Mouse (Mus musculus) megakaryocyte progenitor cell, adult 5-6 weeks (primary cell): ENCODE measurements around the gene Plin1. TPM values are rescaled to one million over a fixed set of nuclear protein-coding genes. Genes with fewer than 3 reads are reported as not detected.

Source experiments
- ATAC-seq: replicated peaks from 2 replicates; pipeline ENCODE4 v1.8.0; 2016; ENCODE audit warnings: mild to moderate bottlenecking, moderate TSS enrichment, inconsistent platforms; ENCODE audit not compliant: poor library complexity
- total RNA-seq, 2 experiments: library from RNA; stranded (forward) in 1 of 2; stranded (reverse) in 1 of 2; fragments of 157-497, 149-512 nt in 1 of 2; fragments of 200-1000 nt in 1 of 2; gene quantifications; 2 replicates each; pipeline versions ENCODE4 v1.2.3 to v1.2.4; 2015 to 2017

Gene Plin1
- not detected in 2 replicates for total RNA-seq (2015)
- total RNA-seq (2017), result not detected in 2 replicates

DNA sequence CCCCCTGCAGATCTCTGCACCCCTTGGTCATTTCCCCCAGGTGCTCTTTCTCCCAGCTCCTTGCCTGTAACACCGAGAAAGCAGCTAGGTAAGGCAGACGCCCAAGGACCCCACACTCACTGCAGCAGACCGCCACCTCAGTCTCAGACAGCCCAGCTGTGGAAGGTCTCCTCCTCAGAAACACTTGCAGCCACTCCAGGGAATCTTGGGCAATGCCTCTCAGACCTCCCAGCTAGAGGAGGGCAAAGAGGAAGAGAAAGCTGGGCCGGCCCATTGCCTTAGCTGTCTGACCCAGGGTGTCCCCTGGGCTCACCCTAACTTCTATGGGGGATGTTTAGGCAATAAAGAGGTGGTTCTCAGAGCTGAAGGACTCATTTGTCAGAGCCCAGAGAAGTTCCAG lies at the start of gene Plin1:
TSS of gene Plin1 (minus strand) at position 282 of the 400 bp plus-strand sequence.
- ATAC-seq, result peak; percentile 66

DNA sequence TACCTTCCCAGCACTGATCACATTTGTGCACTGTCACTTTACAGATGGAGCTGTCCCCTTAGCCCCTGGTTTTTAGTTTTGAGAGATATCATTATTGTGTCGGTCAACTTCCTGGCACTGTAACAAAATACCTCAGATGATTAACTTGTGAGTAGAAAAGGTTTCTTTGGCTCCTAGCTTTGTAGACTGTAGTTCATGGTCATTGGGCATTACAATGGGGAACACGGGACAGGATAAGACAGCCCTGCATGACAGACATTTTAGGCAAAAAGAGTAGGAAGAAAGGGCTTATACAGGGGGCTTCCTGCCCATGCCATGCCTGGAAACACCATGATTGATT lies 49.8 kb upstream of the Plin1 start:
- ATAC-seq, result no peak

DNA sequence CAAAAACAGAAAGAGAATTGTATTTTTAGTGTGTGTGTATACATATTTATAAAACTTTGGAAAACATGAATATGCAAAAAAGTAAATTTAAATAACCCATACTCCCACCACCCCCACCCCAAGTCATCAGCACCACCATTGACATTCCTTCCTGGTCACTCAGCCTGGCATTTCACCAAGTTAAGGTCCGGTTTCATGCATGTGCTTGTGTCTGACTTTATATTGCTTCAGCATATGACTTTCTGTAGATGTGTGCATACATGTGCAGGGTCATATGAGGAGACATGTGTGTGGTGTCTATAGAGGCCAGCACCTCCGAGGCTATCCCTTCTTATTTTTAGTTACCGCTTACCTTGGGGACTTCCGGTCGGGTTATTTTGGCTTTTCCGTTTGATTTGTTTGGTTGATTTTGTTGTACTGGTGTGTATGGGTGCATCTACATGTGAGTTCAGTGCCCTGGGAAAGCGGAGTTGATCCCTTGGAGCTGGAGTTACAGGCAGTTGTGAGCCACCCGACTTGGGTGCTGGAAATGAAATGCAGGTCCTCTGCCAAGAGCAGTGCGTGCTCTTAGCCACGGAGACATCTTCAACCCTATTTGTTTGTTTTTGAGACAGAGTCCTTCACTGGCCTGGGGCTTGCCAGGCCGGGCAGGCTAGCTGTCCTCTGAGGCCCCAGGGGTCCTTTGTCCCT lies 49.3 kb upstream of the Plin1 start:
- ATAC-seq, result no peak

DNA sequence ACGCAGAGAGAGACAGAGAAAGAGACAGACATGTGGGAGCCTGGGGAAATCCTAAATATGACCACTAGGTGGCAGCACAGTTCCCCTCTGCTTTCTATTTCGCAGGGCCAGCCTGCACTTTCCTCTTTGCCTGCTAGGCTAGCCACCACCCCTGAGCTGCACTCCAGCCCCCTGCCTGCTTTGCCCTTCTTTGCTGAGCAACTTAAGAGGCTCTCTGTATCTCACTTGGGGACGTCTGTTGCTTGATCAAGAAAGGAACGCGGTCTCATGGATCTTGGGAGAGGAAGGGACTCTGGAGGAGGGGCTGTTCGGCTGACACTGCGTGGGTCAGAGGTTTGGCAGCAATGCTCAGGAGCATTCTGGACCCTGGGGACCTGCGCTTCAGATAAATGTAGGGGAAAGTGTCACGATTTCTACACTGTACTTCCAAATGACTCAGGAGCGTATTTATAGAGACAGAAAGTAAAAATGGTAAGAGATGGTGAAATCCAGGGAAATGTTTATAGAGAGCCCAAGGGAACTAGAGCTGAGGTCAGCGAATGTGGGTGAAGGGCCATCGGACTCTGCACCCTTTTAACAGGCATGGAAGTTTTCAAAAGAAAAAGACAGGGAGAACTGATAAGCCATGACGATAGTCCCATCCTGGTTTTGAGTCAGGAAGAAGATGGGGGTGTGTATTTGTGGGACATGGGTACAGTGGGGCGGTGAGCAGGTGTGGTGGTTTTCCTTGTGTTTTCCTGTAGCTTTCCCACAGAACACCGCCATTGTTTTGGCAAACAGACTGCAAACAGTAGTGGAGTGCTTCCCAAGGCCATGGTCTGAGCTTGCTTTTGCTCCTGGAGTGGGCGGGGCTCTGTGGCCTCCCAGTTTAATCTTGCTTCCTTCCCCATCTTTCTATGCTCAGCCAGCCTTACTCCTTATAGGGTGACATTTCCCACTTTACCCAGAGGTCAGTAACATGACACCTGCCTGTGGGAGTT lies 48.2 kb upstream of the Plin1 start:
- peak; percentile 96 for ATAC-seq

DNA sequence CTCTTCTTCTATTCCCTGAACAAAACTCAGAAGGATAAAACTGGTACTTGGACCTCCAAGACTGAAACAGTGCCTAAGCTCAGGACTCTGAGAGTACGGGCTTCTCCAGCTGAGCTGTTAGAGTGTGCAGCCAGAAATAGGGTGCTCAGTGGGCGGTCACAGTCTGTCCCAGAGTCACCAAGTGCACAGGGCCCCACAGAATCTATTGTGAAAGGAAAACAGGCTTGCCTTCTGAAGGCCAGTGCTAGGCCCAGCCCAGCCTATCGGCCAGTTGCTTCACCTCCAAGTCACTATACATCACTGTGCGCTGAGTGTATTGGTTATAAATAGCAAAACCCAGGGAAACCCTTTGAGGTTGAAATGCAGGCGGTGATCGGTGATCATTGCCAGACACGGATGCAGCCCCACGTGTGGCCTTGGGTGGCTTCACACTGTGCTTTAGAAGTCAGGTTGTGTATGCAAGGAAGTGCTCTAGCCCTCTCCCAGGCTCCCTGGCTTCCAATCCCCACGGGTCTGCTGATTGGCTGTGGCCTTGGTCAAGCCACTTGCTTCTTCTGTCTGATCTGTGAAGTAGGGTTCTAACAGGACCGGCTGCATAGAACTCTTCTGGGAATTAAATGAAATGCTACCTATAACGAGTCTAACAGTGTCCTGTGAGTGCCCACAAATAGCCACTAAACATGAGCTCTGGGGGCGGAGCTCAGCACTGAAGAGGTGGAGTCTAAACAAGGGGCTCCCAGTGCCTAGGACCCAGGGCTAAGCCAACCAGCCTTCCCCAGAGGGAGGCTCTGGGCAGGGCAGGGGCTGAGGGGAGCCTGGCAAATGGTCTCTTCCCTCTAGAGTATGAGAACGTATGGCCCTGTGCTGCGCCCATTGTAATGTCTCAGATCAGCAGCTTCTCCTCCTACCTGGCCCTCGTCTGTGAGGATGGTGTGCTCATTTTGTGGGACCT lies 39.1 kb upstream of the Plin1 start:
- no peak for ATAC-seq

DNA sequence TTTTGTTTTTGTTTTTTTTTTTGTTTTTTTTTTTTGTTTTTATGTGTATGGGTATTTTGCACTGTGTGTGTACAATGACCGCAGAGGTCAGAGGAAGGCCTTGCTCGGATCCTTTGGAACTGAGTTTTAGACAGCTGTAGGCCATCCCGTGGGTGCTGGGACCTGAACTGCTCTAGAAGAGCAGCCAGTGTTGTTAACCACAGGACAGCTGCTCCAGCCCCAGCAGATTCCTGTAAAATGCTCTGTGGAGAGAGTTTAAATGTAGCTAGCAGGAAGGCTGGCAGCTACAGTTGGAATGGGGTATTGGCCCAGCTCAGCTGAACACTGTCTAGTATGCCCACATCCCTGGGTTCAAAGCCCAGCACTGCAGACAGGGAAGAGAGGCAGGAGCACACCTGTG lies 37.0 kb upstream of the Plin1 start:
- ATAC-seq, result no peak

DNA sequence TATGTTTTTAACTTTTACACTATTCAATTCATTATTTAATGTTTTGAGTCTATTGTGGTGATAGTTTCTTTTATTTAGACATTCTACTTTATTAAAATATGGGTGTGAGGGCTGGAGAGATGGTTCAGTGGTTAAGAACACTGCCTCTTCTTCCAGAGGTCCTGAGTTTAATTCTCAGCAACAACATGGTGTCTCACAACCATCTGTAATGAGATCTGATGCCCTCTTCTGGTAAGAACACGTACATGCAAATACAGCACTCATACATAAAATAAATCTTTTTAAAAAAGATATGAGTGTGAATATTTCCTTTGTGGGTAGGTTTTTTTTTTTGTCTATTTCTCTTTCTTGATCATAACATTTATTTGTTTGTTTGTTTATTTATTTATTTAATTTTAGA lies 33.3 kb upstream of the Plin1 start:
- ATAC-seq, result no peak

DNA sequence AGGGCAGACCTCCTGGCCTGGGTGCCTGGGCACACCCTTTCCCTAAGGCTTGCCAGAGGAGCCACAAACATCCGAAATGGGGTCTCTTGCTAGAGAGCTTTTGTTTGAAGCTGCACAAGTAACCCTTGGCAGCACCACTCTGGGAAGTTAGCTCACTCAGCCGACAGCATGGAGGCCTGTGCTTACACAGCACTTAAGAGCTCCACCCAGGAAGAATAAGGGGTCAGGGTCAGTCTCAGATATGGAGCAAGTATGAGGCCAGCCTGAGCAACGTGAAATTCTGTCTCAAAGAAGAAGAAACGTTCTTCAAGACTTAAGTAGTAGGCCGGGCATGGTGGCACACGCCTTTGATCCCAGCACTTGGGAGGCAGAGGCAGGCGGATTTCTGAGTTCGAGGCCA lies 29.4 kb upstream of the Plin1 start:
- ATAC-seq, result no peak

DNA sequence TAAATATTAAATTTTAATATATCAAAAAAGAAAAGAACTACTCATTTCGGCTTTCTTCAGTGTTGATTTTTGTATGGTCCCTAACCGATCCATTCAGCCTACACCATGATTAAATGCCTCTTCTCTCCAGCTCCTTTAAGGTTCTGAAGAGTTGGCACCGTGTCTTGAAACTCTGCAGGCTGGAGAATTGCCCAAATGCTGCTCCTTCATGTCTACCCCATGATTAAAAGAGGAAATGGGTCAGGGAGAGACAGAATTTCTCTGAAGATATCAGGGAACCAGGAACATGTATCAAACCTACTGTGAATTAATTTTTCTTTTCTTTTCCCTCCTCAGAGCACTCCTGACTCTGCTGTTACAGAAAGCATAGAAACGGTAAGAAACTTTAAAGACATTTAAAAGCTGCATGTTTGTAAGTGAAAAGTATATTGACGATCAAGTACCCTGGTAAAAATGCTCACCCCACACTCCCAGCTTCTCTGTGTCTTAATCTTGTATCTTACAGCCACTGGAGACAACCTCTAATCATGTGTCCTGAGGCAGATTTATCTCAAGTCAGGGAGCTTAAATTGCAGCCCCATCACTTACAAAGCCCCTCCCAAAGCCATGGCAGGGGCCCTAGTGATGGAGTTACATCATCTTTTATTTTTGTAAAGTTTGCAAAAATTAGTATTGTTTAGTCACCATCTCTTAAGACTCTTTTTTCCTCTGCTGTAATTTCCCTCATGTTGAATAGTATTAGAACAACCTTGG lies 28.6 kb upstream of the Plin1 start:
- no peak for ATAC-seq

DNA sequence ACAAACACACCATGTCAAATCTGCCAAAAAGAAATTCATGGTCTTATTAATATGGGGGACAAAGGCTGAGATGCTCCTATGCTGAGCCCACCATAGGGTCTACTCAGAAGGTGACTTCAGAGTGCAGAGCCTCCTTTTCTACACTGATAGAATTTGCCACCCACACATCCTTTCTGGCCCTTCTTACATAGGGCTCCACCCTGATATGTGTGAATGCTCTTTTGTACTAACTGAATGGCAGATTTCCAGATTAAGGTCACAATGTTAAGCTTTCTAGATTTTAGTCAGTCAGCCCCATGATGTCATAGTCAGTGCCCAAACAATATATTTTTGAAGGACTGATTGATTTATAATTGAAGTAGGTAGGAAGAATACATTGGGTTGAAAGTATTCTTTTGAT lies 27.1 kb upstream of the Plin1 start:
- no peak for ATAC-seq

DNA sequence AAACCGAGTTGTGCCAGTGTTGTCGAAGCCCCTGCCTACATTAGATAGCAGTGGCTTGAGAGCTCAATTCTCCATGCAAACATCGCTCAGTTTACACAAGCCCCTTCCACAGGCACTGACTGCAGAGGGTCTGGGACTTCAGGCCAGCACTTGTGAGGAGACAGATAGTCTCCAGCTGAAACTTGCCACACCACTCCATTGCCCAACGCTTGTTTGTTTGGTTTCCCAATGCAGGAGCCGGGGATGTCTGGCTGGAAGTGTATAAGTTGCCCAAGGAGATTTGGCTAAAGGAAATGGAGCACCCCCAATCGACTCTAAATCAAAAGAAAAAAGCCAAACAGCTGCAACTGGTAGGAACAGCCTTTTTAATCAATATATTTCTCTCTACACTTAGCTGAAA lies 25.5 kb upstream of the Plin1 start:
- ATAC-seq, result no peak

DNA sequence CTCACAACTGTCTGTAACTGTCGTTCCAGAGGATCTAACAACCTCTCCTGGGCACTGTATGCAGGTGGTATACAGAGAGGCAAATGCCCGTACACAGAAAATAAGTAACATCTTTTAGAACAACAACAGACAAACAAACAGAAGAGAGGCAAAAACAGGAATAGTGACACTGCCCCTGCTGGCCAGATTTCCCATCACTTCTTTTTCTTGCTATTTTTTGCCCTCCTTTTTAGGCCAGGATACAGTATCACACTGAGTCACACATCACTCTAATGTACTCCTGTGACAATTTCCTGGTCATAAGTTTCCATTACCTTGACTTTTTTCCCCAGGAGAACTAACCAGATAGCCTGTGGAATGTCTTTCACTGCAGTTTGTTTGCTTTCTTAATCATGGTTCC lies 23.6 kb upstream of the Plin1 start:
- ATAC-seq, result no peak

DNA sequence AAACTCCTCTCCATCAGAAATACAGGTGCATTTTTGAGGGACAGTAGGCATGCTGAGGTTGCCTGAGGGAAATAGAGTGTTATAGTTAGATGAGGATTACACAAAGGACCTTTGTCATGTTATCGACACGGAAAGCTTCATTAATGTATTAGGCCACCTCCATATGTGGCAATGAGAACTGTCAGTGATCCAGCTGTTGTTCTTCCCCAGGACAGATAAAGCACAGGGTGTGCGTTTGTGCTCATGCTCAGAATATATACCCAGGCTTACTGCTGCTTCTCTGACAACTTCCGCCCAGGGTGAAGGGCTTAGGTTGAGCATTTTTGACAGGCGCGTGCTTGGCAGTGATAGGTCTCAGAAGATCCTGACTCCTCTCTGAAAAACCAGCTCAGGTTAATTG lies 16.8 kb upstream of the Plin1 start:
- no peak for ATAC-seq

DNA sequence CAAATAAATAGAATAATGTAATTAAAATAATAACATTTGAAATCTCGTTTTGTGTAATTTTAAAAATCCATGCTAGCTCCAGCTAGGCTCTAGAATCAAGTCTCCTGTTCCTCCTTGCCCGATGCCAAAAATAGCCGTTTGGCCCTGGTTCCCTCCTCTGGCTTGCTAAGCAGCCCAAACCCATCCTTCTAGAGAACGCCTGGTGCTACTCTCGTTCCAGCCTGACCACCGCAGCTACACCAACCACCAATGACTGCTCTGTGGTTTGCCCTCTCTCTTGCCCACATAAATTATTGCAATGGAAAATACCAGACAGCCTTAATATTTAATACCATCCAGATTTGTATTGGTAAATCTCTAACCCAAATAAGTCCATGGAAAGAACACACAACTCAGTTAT lies 15.0 kb upstream of the Plin1 start:
- ATAC-seq, result no peak

DNA sequence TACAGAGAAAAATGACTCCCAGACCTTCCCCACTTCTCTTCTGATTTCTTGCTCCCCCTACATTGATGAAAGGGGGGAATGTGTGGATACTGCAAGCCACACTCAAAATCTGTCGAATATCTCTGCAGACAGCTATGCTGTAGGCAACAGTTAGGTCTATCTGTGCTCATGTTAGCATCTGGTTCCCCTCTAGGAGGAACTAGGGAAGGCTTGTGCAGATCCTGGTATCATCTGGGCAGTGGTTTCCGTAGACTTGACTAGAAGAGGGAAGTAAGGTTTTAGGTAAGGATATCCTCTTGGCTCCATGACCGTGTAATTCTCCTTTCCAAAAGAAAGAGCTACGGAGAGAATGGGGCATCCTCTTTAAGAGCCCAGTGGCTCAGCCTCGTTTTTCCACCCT lies 11.9 kb upstream of the Plin1 start:
- ATAC-seq, result peak; percentile 65

DNA sequence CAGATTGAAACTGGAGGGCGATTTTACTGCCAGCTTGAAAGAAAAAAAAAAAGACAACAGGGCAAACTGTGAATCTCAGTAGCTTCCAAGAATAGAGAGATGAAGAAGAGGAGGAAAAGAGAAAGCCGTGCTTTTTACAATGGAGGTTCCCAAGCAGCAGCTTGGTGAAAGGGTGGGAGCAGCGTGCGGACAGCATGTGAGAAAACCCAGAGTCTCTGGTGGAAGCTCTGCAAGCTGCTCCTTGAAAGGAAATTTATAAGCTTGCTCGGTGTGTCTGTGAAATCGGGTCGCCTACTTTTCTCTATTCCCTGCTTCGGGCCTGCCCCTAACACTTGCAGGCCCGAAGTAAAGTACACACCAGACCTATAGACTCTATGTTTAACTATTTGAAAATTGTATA lies 11.3 kb upstream of the Plin1 start:
- ATAC-seq, result no peak

DNA sequence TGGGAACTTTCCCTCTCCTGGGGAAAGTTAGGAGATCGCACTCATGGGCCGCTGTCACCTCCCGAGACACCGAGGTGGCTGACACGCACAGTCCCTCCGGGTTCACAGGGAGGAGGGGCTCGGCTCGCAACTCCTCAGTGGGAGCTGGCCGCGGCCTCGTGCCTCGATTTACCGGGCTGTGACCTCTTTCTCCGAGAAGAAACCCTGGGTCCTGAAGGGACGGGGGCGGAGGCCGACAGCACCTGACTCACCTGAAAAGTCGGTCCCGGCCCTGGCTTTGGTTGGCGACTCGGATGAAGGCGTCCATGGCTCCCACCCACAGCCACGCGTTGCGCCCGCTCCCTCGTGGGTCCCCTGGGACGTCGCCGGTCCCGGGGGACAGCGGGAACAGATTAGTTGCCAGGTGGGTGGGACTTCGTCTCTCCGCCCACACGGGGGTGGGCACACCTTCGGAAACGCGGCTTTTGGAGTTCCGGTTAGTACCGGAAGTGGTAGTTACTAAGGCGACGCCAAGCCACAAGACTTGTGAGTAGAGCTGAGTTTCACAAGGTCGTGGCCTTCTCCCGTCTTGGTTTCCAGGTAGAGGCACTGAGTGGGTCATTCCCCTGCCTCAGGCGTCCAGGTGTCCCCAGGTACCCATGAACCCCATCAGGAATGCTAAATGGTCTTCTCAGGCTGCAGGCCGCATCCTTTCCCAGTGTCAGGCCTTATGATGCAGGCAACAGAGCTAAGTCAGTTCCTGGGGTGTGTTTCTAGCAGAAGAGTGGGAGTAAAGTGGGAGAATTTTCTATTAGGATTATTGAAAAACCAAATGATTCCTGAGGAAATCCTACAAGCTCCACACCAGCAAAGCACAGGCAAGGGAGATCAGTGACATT lies 10.2 kb upstream of the Plin1 start, which contains the start of the genes Pex11a and Wdr93:
TSS of gene Pex11a (minus strand) at position 473 of the 878 bp plus-strand sequence.
TSS of gene Wdr93 (plus strand) at position 505 of the 878 bp plus-strand sequence.
- peak; percentile 95 for ATAC-seq

DNA sequence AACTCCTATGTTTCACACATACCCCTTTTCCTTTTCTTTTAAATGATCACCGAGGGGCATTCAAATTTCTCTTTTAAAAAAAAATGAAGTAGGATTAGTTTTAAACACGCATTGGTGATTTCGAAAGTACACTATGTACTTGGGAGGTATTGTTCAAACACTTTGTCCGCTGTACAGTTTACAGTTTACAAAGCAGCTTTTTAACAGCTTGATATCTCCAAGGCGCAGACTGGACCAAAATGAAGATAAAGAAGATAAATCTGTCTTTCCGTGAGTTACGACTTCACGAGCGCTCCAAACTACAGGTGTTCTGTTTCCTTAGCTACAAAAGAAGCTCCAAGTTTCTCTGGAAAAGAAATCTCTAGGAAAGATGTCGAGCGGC lies 9.6 kb upstream of the Plin1 start:
- ATAC-seq, result peak; percentile 17; the same call in 1 of the 2 replicates

DNA sequence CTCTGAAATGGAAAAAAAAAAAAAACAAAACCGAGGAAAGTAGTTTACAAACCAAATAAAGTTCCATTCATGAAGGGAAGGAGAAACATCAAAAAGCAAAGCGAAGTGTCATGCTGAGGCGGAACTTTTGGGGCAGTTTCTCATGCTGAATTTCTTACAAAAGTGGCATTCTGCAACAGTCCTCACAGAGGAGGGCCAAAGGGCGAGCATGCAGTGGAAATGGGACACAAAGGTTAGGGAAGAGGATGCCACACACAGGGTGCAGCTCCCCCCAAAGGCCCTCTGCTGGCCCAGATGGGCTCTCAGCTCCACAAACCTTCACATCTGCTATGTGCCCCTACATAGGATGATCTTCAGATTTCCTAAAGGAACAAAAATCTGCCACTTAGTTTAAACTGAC lies 7.6 kb upstream of the Plin1 start:
- ATAC-seq, result no peak
